Comparison of ENCODE assay signal across 13 mouse cellular contexts in genomic region chr5:64375851-64376250, GRCm38 (mm10).
DNase-seq lines count a peak whose midpoint lies in the region; ATAC-seq and TF ChIP-seq lines count a peak whose summit lies in the region.
"Had no signal": no experiment of that assay in that cellular context is flagged by ENCODE, and none has a peak within 500 bp of the region (broad histone marks: within the 10 kb centered on the region; RNA-seq: fewer than 3 reads in every experiment).

No protein-coding gene starts in this region.

- 0 out of 2 replicates have a peak overlapping the region, but pooled peaks have one; percentile 19 for H3K27ac ChIP-seq in intestine, embryonic 16.5 days (ENCODE audit: low read length)
- H3K27ac ChIP-seq in intestine, postnatal 0 days (ENCODE audit: low read depth, low read length) = no peak overlapping the region
- peak overlapping the region; percentile 77 for H3K27ac ChIP-seq in bone marrow macrophage, adult 2 months (ENCODE audit: insufficient read depth, low read depth, low read length)
- H3K27ac ChIP-seq in stomach, postnatal 0 days (replicated peaks) = 0 out of 2 replicates have a peak overlapping the region, but pooled peaks have one; percentile 13
- H3K27ac ChIP-seq: embryonic facial prominence, embryonic 13.5 days; hindbrain, embryonic 14.5 days; liver, embryonic 12.5 days had no signal

- TF ChIP-seq POLR2A in bone marrow macrophage, adult 2 months (IDR thresholded peaks at IDR 0.05; ENCODE audit: borderline replicate concordance, low read depth, low read length) = no peak

- H3K9ac ChIP-seq in intestine, embryonic 16.5 days (ENCODE audit: low read depth, low read length) = 0 out of 2 replicates have a peak overlapping the region, but pooled peaks have one; percentile 7
- H3K9ac ChIP-seq in intestine, postnatal 0 days (ENCODE audit: low read depth, low read length) = no peak overlapping the region
- no peak overlapping the region for H3K9ac ChIP-seq in stomach, postnatal 0 days (ENCODE audit: low read length)
- H3K9ac ChIP-seq: embryonic facial prominence, embryonic 13.5 days; hindbrain, embryonic 14.5 days; liver, embryonic 12.5 days had no signal

- no peak for DNase-seq in stomach, postnatal 0 days (ENCODE audit: low spot score)
- DNase-seq in cerebellum, adult 18-20 months = no peak
- no peak for DNase-seq in cerebellum, adult 8-10 months
- DNase-seq in layer of hippocampus, postnatal 25 days (ENCODE audit: extremely low spot score in 1 of 2, low spot score in 1 of 2) = no peak
- DNase-seq: kidney, adult 9 months; retina, postnatal 1 day had no signal

- TF ChIP-seq EP300 in stomach, postnatal 0 days (optimal IDR thresholded peaks at IDR 0.05) = no peak

- 54% methylated on average over 3 of the region's 3 CpGs for WGBS in intestine, embryonic 16.5 days
- WGBS in intestine, postnatal 0 days = 58% methylated on average over 3 of the region's 3 CpGs
- 63% methylated on average over 3 of the region's 3 CpGs for WGBS in stomach, postnatal 0 days

- no peaks in the 10 kb centered on the region for H3K9me3 ChIP-seq in intestine, embryonic 16.5 days (ENCODE audit: control insufficient read depth, low read length)
- no peaks in the 10 kb centered on the region for H3K9me3 ChIP-seq in intestine, postnatal 0 days (ENCODE audit: control insufficient read depth)
- no peaks in the 10 kb centered on the region for H3K9me3 ChIP-seq in stomach, postnatal 0 days (ENCODE audit: control insufficient read depth, low read length)
- H3K9me3 ChIP-seq: embryonic facial prominence, embryonic 13.5 days; liver, embryonic 12.5 days had no signal

- peaks cover 18% of the 10 kb centered on the region for H3K4me1 ChIP-seq in intestine, embryonic 16.5 days (ENCODE audit: control insufficient read depth, insufficient read depth, low read length)
- peaks cover 9% of the 10 kb centered on the region; the same call in 1 of the 2 replicates for H3K4me1 ChIP-seq in intestine, postnatal 0 days (replicated peaks; ENCODE audit: control insufficient read depth, insufficient read depth, low read length)
- peaks cover 62% of the 10 kb centered on the region for H3K4me1 ChIP-seq in bone marrow macrophage, adult 2 months (ENCODE audit: control insufficient read depth, insufficient read depth, low read length)
- H3K4me1 ChIP-seq in stomach, postnatal 0 days (replicated peaks; ENCODE audit: control insufficient read depth, insufficient read depth) = peaks cover 7% of the 10 kb centered on the region

- H3K4me3 ChIP-seq in intestine, embryonic 16.5 days (ENCODE audit: low read length) = no peak overlapping the region
- no peak overlapping the region for H3K4me3 ChIP-seq in intestine, postnatal 0 days (ENCODE audit: low read depth, low read length)
- no peak overlapping the region for H3K4me3 ChIP-seq in bone marrow macrophage, adult 2 months (ENCODE audit: insufficient read depth, low read length)
- H3K4me3 ChIP-seq in stomach, postnatal 0 days (ENCODE audit: low read depth, low read length) = no peak overlapping the region
- H3K4me3 ChIP-seq: embryonic facial prominence, embryonic 13.5 days; liver, embryonic 12.5 days had no signal

- H3K27me3 ChIP-seq in intestine, embryonic 16.5 days (replicated peaks; ENCODE audit: control insufficient read depth, insufficient read depth, low read length) = no peaks in the 10 kb centered on the region
- no peaks in the 10 kb centered on the region for H3K27me3 ChIP-seq in intestine, postnatal 0 days (replicated peaks; ENCODE audit: control insufficient read depth, insufficient read depth, low read length)
- H3K27me3 ChIP-seq in stomach, postnatal 0 days (ENCODE audit: control insufficient read depth, insufficient read depth, low read length) = no peaks in the 10 kb centered on the region
- H3K27me3 ChIP-seq: embryonic facial prominence, embryonic 13.5 days had no signal

- no peaks in the 10 kb centered on the region for H3K36me3 ChIP-seq in intestine, embryonic 16.5 days (ENCODE audit: control insufficient read depth, insufficient read depth, low read length)
- H3K36me3 ChIP-seq in intestine, postnatal 0 days (ENCODE audit: control insufficient read depth, insufficient read depth) = no peaks in the 10 kb centered on the region
- H3K36me3 ChIP-seq in stomach, postnatal 0 days (ENCODE audit: control insufficient read depth, insufficient read depth, low read length) = no peaks in the 10 kb centered on the region
- H3K36me3 ChIP-seq: embryonic facial prominence, embryonic 13.5 days; liver, embryonic 12.5 days had no signal

- no peak for ATAC-seq in intestine, embryonic 16.5 days
- ATAC-seq in intestine, postnatal 0 days = no peak
- ATAC-seq in granulocyte monocyte progenitor cell, adult 5-6 weeks (replicated peaks; ENCODE audit: poor library complexity, severe bottlenecking) = peak; percentile 20; the same call in 1 of the 2 replicates
- no peak for ATAC-seq in stomach, postnatal 0 days (ENCODE audit: low FRiP score, low TSS enrichment)
- ATAC-seq: liver, embryonic 12.5 days had no signal

- TF ChIP-seq CTCF in intestine, postnatal 0 days (IDR thresholded peaks at IDR 0.05; ENCODE audit: low read depth) = no peak
- no peak for TF ChIP-seq CTCF in bone marrow macrophage, adult 2 months (IDR thresholded peaks at IDR 0.05; ENCODE audit: low read depth, low read length)
- no peak for TF ChIP-seq CTCF in stomach, postnatal 0 days (IDR thresholded peaks at IDR 0.05; ENCODE audit: low read depth)

- H3K4me2 ChIP-seq in intestine, embryonic 16.5 days (ENCODE audit: low read depth, low read length) = no peak overlapping the region
- no peak overlapping the region for H3K4me2 ChIP-seq in intestine, postnatal 0 days (replicated peaks; ENCODE audit: low read depth)
- no peak overlapping the region for H3K4me2 ChIP-seq in stomach, postnatal 0 days (replicated peaks; ENCODE audit: low read depth)
- H3K4me2 ChIP-seq: hindbrain, embryonic 14.5 days; liver, embryonic 12.5 days had no signal
